Mouse (Mus musculus) lung, postnatal 14 days (tissue): ENCODE data around the gene Atp6v1fnb.
A peak's percentile ranks its signal among the peaks of the same experiment; 100 is the strongest.

Source experiments
- DNase-seq: peaks from one replicate; pipeline ENCODE4 v3.0.0; 2021

Gene Atp6v1fnb

DNA sequence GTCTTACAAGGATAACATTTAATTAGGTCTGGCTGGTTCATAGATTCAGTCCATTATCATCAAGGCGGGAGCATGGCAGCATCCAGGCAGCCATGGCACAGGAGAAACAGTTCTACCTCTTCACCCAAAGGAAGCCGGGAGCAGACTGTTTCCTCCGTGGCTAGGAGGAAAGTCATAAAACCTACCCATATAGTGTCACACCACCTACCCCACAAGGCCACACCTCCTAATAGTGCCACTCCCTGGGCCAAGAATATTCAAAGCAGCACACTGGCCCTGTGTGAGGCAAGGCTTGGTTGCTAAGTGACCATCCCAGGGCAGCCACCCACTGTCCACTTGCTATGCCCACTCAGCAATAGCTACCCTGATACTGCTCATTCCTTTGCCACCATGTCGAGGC is at the start of gene Atp6v1fnb:
Gene Atp6v1fnb, plus strand, starts transcription at position 301 of the 400 bp plus-strand sequence.
- DNase-seq, result no peak

- DNase-seq, result no peak
These were observed 46.1 kb upstream of the Atp6v1fnb start for GRCm38 (mm10) chr6:29425118-29425517.

DNA sequence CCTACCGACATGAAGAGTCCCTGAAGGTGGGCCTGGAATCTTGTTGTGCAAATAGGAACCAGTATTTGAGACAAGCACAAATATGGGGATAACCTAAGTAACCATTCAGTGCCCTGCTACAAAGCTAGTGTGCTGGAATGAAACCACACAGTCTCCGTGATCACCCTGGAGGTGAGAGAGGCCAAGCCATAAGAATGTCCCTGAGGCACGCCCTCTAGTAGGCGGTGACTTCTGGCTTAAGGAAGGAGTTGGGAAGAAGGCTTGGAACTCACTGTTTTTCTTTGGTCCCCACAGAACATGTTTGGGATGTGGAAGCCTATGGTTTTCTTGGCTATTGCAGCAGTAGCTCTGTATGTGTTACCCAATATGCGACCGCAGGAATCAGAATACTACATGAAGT is 44.9 kb upstream of the Atp6v1fnb start:
- no peak for DNase-seq

DNA sequence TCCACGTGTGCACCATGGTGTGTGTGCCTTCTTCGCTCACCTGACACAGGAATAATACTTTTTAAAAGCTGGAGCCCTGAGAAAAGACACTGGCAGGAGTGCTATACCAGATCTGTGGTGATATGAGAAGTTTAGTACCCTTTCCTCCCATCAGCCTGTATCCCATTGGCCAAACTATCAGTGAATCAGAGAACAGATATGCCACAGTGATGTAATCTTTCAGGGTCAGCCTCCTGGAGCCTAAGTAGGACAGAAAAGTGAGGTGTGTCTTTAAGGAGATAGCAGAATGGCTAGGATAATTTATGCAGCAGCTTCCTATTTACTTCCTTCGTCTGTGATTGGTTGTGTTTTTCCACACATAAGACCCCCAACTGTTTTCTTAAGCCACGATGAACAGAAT is 43.1 kb upstream of the Atp6v1fnb start:
- no peak for DNase-seq

DNA sequence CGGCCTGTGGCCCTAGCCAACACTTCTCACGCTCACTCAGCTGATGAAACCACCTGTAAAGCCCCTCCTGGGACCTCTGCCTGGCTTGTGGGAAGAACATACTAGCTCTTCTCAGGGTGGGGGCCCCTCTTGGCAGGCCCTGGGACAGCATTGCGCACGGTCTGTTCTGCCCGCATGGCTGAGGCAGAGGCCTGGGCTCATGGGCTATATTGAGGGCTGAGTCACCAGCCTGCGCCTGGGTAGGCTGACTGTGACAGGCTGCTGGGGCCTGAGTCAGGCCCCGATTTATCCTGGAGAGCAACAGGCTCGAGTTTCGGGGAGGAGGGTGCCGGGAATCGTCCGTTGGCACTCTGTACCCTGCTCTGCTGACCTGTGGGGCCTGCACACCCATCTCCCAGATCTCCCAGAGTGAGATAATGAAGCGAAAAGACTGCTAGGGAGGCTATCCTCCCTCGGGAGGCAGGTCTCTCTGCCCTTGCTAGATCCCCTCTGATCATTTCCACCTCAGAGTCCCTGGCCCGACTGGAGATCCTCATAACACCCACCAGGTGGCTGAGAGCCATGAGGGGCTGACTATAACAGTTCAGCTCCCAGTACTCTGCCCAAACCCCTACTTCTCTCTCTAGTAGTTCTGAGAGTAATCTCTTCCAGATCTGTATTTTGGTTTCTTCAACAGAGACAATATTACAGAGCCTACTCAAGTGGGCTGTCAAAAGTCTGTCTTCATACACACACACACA is 40.4 kb upstream of the Atp6v1fnb start:
- DNase-seq, result no peak

DNA sequence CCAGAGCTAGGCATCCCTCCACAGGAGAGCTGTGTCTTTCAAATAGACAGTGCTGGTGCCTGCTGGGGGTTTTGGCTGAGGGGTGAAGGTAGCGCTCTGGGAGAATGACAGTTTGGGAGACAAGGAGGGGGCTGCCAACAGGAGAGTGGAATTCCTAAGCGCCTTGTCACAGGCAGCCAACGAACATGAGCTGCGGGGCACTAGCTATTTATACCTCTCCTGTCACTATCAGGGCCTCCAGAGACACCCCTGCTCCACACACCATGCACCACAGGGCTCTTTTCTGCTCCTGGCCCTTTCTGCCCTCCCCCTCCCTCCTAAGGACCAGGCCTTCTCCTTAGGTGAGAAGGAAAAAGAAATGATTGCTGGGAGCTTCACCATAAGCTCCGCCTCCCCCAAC is 39.8 kb upstream of the Atp6v1fnb start:
- no peak for DNase-seq

- DNase-seq, result no peak
These were observed 39.1 kb upstream of the Atp6v1fnb start for GRCm38 (mm10) chr6:29432156-29432555.

GRCm38 (mm10) chr6:29432676-29433037 is 38.6 kb upstream of the Atp6v1fnb start:
- DNase-seq, result no peak

GRCm38 (mm10) chr6:29433038-29433803 is 38.0 kb upstream of the Atp6v1fnb start, which contains the start of gene Flnc:
Gene Flnc (plus strand): TSS chr6:29433256.
- peak; percentile 32 for DNase-seq

DNA sequence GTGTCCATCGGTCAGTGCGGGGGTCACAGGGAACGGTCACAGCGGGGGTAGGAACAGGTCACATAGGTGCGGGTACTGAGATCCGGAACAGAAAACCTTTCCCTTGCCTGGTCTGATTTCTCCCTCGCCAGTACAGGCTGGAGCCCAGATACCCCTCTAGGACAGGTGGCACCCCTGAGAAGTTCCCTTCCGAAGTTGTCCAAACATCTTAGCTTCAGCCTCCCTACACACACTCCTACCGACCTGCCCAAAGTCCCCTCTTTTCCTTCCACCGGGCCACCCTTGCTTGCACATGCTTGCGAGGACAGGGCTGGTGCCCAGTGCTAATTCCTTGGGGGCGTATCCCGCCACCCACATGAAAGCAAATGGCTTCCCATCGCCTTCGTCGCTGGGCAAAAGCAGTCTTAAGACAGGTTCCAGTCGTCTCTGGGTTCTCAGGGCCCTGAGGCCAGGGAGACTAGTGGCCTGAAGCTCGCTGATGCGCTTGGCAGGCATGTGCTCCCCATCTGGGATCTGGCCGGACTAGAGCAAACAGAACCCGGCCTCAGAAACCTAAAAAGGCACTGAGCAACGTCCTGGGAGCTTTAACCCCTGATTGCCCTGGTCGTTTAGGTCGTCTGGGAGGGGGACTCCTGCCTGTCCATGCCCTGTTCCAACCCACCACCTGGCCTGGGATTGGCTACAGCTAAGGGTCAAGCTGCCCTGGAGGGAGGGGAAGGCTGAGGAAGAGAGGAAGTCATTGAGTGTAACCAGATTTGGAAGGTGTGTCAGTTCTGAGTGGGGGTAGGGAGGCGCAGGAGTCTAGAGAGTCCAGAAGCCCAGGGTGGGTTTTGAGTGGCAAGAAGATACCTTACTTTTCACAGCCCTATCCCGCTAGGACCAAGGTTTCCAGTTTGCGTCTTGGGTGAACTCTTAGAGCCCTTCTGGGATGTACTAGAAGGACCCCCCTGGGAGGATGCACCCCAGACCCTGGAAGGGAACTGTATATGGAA is 37.1 kb upstream of the Atp6v1fnb start:
- no peak for DNase-seq

GRCm38 (mm10) chr6:29434911-29435691 is 36.1 kb upstream of the Atp6v1fnb start:
- no peak for DNase-seq

DNA sequence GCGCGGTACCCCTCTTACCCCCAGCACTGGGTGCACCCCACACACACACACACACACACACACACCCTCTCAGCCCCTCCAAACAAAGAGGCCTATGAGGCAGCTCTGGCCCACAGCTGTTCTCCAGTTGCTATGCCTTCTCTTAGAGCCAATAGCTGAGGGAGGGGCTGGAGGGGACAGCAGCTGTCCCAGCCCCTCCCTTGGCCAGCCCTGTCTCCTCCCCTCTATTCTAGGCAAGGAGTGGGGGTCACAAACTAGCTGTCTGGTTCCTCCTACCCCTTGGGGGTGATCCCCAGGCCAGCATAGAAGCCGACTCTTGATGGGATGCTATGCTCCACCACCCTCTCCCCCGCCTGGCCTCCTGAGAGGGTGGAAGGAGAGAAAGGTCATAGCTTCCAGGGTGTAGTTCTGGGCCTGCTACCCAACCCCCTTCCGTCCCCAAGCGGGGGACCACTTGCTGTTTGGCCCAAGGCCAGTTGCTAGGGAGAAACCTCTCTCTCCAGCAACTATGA is 35.2 kb upstream of the Atp6v1fnb start:
- DNase-seq, result no peak

- DNase-seq, result peak; percentile 46
These were observed 34.7 kb upstream of the Atp6v1fnb start for GRCm38 (mm10) chr6:29436461-29436934.

- no peak for DNase-seq
These were observed 32.0 kb upstream of the Atp6v1fnb start for GRCm38 (mm10) chr6:29439251-29439650.

DNA sequence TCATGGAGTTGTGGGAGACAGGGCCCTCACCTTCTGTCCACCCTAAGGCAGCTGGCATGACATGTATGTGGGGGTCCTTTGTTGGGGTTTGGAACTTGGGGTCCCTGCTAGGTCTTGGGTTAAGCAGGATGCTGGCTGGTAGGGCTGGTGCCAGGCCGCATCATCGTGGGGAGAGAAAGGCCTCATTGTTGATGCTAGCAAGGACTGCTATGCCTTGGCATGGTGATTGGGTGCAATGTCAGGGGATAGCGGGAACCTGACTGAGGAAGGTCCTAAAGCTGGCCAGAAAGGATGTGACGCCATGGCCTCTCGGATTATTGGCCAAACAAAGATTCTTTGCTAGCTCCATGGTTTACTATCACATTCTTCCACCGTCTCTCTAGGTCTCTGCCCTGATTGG is 31.4 kb upstream of the Atp6v1fnb start:
- no peak for DNase-seq

- DNase-seq, result peak; percentile 46
These were observed 26.5 kb upstream of the Atp6v1fnb start for GRCm38 (mm10) chr6:29444773-29445172.

- peak; percentile 35 for DNase-seq
These were observed 25.9 kb upstream of the Atp6v1fnb start for GRCm38 (mm10) chr6:29445354-29445753.

DNA sequence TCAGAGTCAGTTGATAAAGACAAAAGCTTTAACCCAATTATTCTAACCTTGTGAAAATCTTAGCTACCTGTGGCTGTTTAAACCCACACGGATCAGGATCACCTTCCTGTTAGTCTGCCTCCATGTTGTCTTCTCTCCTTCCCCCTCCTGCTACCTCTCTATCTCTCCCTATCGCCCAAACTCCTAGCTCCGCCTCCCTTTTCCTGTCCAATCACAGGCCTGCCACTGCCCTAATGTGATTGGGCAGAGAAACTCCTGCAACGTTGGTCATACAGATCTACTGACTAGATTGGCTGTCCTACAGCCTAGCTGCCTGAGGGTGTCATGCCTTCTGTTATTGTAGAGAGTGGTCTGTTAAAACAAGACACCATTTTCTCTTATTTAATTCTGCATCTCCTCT is 21.4 kb upstream of the Atp6v1fnb start:
- no peak for DNase-seq

DNA sequence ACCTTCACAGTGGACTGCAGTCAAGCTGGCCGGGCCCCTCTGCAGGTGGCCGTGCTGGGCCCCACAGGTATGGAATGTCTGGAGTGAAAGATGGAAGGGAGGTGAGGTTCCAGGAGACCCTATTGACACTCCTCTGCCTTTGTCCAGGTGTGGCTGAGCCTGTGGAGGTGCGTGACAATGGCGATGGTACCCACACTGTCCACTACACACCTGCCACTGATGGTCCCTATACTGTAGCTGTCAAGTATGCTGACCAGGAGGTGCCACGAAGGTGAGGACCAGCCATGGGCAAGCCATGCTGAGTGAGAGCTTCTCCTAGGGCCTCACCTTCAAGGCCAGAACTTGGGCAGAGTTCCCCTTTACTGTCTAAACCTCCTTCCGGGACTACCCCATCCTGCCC is 20.6 kb upstream of the Atp6v1fnb start:
- no peak for DNase-seq

GRCm38 (mm10) chr6:29461502-29461901 is 9.7 kb upstream of the Atp6v1fnb start:
- DNase-seq, result no peak

DNA sequence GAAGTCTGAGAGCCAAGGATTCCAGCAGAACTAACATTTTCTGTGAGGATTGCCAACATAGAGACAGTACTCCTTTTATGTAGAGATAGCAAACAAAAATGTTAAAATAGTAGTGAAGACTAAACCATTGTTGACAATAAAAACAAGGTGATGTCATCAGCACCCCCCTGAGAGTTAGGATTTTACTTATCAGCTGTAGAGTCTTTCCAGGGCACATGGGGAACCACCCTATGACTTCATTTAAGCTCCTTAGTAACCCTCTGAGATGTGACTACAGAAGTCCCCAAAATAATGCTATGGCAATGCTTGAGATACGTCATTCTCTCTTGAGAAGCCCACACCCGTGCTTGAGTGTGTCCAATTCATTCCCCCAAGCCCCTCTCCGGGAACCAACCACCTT is 7.8 kb upstream of the Atp6v1fnb start:
- DNase-seq, result no peak
